Mouse (Mus musculus) regulatory T cell (primary cell): ENCODE results near the gene Cib4.

Experiments
- in situ Hi-C: fragments of 300-600 bp; cut with MboI, MseI; formaldehyde crosslinking; loops from one replicate; pipeline ENCODE4 v1.15.1; 2025; ENCODE audit warnings: high pct_unique_total_duplicates

The Cib4 gene

GRCm38 (mm10) chr5:30519494-30519893 lies 26.1 kb downstream of the Cib4 start:
- in situ Hi-C loops, result loop anchor here (5.0 kb wide), 1 partner anchor 118 kb away; no protein-coding TSS in a partner anchor

- in situ Hi-C loops, result loop anchor here (5.0 kb wide), 1 partner anchor 119 kb away; no protein-coding TSS in a partner anchor
Observed at GRCm38 (mm10) chr5:30518547-30518946, 27.1 kb downstream of the Cib4 start.

GRCm38 (mm10) chr5:30518108-30518507 lies 27.5 kb downstream of the Cib4 start:
- in situ Hi-C loops, result loop anchor here (5.0 kb wide), 1 partner anchor 119 kb away; no protein-coding TSS in a partner anchor

- in situ Hi-C loops, result loop anchor here (5.0 kb wide), 1 partner anchor 121 kb away; no protein-coding TSS in a partner anchor
Observed at GRCm38 (mm10) chr5:30516376-30516775, 29.3 kb downstream of the Cib4 start.

- in situ Hi-C loops, result no loop called here
Observed at GRCm38 (mm10) chr5:30513111-30513510, 32.5 kb downstream of the Cib4 start.

- in situ Hi-C loops, result no loop called here
Observed at GRCm38 (mm10) chr5:30497299-30497698, 48.3 kb downstream of the Cib4 start.

- in situ Hi-C loops, result no loop called here
Observed at GRCm38 (mm10) chr5:30496821-30497220, 48.8 kb downstream of the Cib4 start.

GRCm38 (mm10) chr5:30495288-30495687 lies 50.3 kb downstream of the Cib4 start:
- in situ Hi-C loops, result no loop called here

GRCm38 (mm10) chr5:30494606-30495005 lies 51.0 kb downstream of the Cib4 start:
- in situ Hi-C loops, result no loop called here

GRCm38 (mm10) chr5:30493723-30494122 lies 51.9 kb downstream of the Cib4 start:
- in situ Hi-C loops, result no loop called here

GRCm38 (mm10) chr5:30490845-30491244 lies 54.8 kb downstream of the Cib4 start:
- in situ Hi-C loops, result no loop called here

GRCm38 (mm10) chr5:30490215-30490614 lies 55.4 kb downstream of the Cib4 start:
- in situ Hi-C loops, result no loop called here

GRCm38 (mm10) chr5:30485136-30485535 lies 60.5 kb downstream of the Cib4 start:
- in situ Hi-C loops, result loop anchor here (5.0 kb wide), 1 partner anchor 288 kb away; no protein-coding TSS in a partner anchor

- in situ Hi-C loops, result no loop called here
Observed at GRCm38 (mm10) chr5:30484591-30484990, 61.0 kb downstream of the Cib4 start.

GRCm38 (mm10) chr5:30483533-30483932 lies 62.1 kb downstream of the Cib4 start:
- in situ Hi-C loops, result no loop called here

- in situ Hi-C loops, result no loop called here
Observed at GRCm38 (mm10) chr5:30482319-30482718, 63.3 kb downstream of the Cib4 start.

GRCm38 (mm10) chr5:30476534-30476933 lies 69.1 kb downstream of the Cib4 start:
- in situ Hi-C loops, result no loop called here

- in situ Hi-C loops, result no loop called here
Observed at GRCm38 (mm10) chr5:30472148-30472547, 73.5 kb downstream of the Cib4 start.

GRCm38 (mm10) chr5:30470454-30470853 lies 75.2 kb downstream of the Cib4 start:
- in situ Hi-C loops, result no loop called here

GRCm38 (mm10) chr5:30466315-30466714 lies 79.3 kb downstream of the Cib4 start:
- in situ Hi-C loops, result no loop called here

- in situ Hi-C loops, result no loop called here
Observed at GRCm38 (mm10) chr5:30465861-30466260, 79.8 kb downstream of the Cib4 start, which contains the start of gene 1700001C02Rik. Gene 1700001C02Rik, plus strand, starts transcription at chr5:30466047.

- in situ Hi-C loops, result no loop called here
Observed at GRCm38 (mm10) chr5:30461821-30462220, 83.8 kb downstream of the Cib4 start, which contains the start of gene Otof. Gene Otof, minus strand, starts transcription at chr5:30461932.

- in situ Hi-C loops, result no loop called here
Observed at GRCm38 (mm10) chr5:30460155-30460554, 85.5 kb downstream of the Cib4 start.

GRCm38 (mm10) chr5:30456056-30456455 lies 89.6 kb downstream of the Cib4 start:
- in situ Hi-C loops, result no loop called here
